Mouse (Mus musculus): ENCODE measurements around the gene Rbfox1.

Rbfox1 gene

DNA sequence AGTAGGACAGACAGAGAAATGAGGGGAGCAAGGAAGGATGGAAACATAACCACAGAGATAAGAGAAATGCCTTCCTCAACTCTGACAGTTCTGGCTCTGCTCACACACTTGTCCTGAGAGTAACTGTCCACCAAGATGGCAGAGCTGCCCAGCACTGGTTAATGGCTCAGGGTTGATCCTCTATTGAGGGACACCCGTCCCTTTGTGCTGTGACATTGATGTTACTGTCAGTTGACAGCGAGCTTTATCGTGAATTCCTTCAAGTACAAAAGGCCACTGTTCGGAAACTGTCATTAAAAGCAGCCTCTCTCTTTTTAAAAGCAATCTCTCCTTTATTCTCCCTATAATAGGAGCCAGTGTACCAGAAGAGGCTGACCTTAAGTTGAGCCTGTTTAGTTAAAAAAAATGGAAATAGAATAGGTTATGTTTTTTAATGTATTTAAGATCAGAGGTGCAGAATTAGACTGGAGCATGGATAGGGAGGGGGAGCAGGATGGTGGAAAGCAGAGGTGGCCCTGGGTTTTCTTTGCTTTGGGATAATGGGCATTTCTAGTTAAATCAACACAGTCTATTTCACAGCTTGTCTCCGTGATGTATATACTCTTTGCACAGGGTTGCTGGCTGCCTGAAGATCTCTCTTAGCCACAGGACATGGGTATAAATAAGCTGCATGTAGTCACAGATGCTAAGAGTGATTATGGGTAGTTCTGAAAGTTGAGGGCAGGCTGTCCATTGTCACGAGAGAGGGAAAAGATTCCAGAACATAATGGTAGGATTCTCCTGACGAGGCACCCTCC, 212.3 kb downstream of the Rbfox1 start:
- peak; percentile 67 for DNase-seq

DNA sequence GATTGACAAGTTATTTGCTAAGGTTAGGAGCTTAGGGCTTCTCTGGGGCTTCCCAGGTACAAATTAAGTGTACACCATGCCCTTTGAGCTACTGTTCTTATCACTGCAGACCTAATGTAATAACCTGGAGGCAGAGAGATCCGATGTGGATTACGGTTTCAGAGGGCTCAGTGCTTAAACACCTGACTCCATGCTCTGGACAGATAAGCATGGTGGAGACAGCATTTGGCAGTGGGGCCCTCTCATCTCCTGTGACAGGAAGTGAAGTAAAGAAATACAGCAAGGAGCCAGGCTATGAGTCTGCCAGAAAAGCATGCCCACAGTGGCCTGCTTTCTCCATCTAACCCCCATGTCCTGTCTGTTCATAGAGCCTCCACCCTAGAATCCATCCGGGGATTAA, 213.0 kb downstream of the Rbfox1 start:
- no peak for DNase-seq

DNA sequence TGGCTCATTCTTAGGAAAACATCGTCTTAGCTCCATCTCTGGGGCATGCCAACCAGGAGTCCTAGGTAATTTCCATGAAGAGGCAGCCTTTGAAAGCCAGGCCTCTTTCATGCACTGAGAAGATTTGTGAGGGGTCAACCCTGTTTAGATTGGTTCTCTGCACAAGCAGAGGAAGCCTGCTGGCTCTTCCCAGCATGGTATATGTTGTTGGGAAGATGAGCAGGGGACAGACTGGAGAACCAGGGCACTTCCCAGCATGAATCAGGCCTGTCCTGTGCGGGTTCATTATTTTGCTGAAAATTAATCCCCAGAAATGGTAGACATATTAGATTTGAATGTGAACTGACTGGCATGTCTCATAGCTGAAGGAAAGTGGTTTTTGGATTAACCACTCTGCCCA, 214.4 kb downstream of the Rbfox1 start:
- no peak for DNase-seq

DNA sequence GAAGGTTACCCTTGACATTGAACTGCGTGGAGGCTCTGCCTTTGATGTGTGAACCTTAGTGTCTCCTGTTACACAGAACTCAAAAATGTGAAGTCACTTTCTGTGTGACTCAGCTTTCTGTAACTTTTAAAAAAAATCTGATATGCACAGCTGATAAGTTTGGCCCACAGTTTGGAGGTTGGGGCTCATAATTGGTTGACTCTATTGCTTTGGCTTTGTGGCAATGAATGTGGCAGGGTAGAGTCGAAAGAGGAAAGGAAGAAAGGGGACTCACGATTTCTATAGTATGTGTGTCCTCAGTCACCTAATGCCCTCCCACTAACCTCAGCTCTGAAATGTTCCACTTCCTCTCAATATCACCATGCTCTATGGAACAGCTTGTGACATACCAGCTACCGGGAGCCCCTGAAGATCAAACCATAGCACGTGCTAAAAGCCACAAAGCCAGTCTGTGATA, 215.3 kb downstream of the Rbfox1 start:
- no peak for DNase-seq

DNA sequence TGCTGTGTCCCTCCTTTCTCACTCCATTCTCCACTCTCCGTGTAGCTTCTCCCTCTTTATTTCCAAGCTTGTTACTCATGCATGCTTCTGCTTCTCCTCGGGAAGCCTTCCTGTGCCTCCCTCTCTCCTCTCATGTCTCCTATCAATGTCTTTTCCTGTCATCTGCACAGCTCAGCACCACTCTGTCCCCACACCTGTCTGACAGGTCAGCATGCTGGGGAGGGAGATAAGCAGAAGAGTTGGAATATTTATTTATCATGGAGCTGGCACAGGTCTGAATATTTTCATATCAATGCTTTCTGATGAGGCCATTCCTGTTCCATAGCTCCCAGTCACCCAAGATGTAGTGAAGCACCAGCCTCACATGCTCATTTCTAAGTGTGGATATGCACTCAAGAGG, 218.6 kb downstream of the Rbfox1 start:
- DNase-seq = no peak

DNA sequence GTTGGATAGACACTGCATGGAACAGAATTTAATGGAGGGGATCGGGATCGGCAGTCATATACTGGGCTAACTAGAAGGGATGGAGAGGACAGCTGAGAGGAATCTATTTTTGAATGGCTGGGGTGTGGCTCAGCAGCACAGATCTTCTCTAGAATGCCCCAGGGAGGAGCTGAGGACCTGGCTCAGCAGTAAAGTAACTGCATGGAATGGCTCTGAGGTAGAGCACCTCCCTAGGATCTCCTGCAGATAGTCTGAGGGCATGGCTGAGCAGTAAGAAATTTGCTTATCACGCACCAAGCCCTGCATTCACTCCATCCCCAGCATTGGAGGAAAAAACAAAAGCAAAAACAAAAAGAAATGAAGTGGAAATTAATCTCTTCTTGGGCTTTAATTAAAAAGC, 225.0 kb downstream of the Rbfox1 start:
- DNase-seq = no peak

DNA sequence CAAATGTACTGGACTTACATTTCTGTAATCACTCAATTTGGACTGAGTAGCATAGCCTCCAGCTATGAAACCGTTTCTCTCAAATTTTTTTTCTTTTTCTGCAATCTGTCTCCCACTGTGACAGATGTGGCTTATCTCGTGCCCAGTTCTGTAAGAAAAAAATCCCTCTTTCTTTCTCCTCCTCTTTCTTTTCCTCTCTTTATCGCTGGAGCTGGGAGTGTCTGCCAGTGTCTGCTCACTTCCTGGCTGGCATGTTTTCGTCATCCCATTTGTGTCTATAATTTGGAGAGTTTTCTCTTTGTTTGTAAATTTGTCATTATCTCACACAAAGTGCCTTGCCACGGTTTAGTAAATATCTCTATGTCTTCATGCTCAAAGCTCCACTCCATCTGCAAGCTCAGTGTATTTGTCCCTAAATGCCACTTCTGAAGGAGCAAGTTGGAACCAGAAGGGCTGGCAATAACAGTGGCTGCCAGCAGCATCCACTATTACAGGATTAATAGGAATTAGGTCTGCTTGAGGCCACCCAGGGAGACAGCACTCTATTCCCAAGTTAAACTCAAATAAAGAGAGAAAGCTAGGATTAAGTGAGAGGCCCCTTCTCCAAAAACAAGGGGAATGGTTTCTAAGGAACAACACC, 228.8 kb downstream of the Rbfox1 start:
- peak; percentile 25 for DNase-seq

DNA sequence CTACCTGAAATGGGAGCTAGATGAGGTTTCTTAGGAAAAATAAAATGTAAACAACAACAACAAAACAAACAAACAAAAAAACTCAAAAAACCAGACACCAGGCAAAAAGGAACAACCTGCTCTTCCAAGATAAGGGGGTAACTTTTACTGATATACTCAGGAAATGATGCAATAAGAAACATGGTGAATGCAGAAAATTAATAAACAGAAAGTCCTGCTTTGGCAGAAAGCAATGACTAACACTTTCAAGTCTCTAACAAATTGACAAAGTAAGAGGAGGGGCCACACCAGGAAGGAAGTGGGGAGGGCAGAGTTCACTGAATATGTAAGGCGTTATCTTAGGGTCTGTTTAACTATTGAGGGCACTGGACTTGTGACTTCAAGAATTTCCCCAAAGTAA, 234.3 kb downstream of the Rbfox1 start:
- no peak for DNase-seq

DNA sequence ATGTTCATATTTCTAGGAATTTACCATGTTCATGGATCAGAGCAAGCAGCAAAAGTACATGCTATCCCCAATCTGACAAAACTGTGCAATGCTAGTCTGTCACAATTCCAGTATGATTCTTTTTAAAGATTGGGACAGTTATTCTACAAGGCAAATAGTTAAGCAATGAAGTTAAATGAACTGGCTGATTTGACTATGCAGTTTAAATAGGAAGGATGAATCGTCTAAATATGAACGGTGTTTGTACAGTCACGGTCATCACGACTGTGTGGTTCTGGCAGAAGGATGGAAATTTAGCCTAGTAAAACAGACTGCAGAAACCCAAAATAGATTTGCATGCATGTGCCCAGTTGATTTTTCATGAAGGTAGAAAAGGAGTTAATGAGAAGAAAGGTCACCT, 236.1 kb downstream of the Rbfox1 start:
- no peak for DNase-seq

DNA sequence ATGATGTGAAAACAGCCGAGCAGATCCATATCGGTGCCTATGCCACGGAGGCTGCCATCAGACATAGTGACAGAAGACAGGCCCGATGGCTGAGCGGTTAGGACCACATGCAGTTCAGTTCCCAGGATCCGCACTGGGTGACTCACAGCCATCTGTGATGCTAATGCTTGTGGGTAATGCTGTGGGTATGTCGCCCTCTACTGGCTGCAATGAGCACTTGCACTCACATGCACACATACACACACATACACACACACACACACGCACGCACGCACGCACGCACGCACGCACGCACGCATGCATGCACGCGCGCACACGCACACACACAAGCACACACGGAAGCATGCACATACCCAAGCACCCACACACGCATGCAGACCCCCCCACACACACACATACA, 237.7 kb downstream of the Rbfox1 start:
- no peak for DNase-seq

DNA sequence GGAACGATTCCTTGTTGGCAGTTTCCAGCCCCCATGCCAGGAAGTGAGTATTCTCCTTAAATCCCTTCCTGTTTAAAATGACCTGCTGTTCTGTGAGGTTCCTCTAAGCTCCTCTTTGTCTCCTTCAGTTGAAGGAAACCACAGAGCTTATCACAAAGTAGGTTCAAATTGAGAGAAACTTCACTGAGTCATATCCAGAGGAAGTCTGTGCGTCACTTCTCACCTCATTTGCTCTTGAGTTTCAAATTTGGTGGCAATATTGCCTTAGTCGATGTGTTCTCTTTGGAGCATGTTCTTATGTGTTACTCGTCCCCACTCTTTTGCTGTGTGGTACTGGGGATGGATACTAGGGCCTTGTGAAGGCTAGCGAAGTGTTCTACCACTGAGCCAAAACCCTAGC, 243.2 kb downstream of the Rbfox1 start:
- no peak for DNase-seq

DNA sequence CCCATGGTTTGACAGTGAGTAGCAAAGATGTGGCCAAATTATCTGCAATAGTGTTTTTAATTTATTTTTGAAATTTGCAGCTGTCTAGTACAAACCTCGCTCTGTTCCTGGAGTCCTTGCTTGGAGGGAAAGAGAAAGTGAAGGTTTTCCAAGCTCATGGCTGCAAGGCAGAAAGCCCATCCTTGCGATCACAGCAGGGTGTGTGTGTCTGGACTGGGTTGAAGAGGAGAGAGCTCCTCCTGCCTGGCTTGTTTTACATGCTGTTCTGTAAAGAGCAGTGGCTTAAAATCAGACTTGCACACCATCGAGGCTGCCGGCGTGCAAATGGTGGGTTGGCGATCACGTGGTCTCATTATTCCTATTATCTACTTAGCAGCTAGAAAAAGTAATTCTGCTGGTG, 249.9 kb downstream of the Rbfox1 start:
- DNase-seq = no peak

DNA sequence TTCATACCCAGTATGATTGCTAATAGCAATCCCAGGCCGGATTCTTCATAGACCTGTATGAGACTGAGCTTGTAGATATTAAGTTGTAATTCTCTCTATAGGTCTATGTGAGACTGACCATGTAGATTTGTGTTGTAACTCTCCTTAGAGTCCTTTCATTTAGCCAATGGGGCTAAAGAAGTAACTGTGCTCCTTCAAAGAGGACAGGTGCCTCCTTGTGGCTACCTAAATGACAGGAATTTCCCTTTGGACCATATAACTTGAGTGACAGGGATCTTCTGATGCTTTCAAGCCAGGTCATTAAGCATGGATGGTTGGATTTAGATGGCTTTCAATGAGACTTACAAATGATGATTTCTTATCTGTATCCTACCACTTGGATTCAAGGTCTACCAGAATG, 254.3 kb downstream of the Rbfox1 start:
- DNase-seq = no peak

DNA sequence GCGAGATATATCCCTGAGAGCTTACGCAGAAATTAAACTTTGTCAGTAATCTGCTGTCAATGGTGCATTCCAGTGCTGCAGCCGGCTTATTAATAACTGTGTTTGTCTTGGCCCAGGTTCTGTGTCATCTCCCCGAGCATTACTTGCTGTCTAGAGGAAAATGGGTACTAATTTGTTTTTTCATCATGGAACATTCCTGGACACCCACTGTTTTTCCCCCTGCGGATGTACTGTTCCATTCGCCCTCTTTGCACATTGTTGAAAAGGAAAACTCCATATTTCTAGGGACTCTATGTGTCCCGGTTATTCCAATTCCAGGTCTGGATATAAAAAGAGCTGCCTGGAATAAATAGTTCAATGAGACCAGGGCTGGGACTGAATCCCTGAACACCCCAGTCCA, 262.8 kb downstream of the Rbfox1 start:
- no peak for DNase-seq

DNA sequence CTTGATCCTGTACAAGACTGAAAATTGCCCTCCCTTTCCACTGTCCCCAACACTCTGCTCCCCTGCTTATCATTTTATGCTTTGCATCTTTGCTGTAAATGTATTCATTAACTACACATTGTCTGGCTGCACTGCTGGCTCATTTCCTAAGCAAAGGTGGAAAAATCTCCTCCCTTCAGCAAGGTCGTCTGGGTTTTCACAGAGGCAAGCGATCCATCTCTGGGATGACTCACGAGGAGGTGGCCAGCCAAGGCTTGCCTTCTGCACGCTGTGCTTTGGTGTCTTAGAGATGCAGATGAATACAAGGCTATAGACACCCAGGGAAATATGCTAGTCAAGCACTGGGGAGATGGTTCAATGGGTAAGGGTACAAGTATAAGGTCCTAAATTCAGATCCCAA, 264.2 kb downstream of the Rbfox1 start:
- no peak for DNase-seq

DNA sequence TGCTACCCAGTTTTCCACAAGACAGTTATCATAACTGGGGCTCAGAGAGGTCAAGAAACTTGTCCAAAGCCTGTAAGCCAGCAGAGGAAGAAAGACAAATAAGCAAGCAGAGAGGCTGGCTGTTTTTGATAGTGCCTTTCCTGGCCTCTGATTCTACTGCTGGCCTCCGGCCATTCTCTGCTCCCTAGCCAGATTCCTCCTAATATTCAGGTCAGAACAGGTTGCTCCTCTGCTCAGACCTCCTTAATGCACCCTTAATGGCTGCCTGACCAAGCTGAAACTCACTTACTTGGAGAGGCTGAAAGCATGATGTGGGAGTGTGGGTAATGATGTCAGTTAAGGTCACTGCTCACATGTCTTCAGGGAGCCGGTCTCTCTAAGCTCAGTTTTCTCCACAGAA, 270.4 kb downstream of the Rbfox1 start:
- peak; percentile 29 for DNase-seq

DNA sequence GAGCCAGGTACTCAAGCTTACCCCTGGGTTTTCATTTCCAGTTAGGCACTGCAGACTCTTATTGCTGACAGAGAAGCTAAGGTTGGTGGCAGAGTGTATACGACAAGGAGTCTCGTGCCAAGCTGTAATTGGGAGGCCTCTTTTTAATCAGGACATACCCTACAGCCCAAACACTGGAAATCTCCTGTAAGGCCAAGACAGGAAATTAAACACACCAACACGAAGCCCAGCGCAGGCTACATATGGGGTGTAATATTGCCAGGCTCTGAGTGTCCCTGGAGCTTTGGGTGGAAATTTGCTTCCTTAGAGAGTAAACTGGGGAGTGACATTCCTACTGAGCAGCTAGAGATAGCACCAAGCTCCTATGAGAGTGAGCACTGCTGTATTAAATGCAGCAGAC, 279.3 kb downstream of the Rbfox1 start:
- DNase-seq = no peak

DNA sequence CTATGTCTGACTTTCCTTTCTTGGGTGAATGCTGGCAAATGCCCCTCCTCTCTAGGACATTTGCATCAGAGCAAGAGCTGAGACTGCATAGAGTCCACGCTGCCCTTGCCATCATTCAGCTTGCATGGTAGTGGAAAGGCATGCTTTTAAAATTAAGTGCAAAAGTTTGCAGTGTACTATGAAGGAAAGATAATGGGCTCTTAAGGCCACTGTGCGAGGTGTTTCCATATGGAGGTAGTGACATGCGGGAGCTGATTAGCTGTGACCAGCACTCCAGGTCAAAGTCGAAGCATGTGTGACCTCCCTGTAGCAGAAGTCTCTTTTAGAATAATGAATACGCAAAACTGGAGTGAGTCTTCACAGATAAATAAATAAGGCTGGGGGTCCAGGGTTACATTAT, 284.2 kb downstream of the Rbfox1 start:
- DNase-seq = no peak

DNA sequence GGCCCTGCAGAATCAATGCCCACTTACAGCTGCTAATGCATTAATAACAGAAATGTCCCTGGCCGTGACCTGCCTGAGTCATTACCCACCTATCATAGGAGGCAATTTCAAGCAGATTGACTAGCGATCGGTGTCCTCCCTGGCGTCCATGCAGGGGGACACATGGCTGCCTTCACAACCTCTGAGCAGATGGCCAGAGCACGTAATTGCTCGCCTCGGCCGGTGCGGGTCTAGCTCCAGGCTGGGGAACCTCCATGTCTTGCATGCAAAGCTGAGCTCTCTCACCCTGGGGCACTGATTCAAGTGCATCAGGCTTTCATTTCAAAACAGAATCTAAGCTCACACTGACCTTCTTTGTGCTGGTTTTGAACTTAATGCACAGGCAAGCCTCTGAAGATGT, 295.7 kb downstream of the Rbfox1 start:
- peak; percentile 35 for DNase-seq

DNA sequence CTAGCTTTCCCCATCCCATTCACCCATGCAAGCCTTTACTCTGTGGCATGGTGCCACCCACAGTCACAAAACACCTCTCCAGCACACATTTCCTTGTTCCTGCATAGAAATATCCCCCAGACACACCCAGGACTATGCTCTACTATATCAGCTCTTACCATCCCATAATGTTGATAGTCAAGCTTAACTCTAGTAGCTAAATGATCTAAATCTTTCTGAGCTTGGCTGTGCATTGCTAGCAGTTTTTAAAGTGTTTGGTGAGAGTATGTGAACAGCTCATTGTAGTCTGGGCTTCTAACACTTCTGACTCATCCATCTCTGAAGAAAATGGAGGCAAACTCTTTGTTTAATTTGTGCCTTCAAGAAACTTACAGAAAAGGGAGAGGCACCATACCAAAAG, 297.2 kb downstream of the Rbfox1 start:
- no peak for DNase-seq

DNA sequence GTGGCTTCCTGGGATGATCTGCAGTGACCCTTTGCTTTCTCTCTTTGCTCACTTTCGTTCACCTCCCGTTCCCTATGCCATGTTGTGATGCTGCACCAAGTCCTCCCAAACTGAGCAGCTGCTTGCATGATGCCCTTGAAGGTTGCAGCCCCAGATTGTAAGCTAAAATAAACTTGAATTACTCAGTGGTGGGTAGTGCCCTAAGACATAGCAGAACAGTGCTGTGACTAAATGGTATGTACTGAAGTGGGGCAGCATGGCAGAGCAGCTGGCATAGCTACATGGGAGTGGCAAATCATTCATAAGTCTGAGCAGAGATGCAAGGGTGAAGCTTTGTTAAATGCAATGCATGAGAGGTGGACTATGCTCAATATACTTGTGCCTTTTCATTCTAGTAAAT, 307.2 kb downstream of the Rbfox1 start:
- DNase-seq = no peak

DNA sequence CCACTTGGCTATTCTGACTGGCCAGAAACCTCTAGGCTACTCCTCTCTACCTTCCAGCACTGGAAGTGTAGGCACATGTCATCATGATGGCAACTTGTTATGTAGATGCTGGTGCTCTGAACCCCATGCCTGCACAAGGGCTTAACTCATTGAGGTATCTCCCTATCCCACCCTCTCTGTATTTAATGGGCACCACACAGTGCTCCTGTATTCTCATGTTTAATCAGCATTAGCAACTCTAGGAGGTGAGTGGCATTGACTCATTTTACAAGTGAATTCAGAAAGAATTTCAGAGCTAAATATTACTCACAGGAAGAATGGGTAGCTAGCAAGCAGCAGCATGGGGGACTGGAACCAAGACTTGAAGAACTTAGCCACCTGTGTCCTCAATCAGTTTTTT, 321.3 kb downstream of the Rbfox1 start:
- no peak for DNase-seq

DNA sequence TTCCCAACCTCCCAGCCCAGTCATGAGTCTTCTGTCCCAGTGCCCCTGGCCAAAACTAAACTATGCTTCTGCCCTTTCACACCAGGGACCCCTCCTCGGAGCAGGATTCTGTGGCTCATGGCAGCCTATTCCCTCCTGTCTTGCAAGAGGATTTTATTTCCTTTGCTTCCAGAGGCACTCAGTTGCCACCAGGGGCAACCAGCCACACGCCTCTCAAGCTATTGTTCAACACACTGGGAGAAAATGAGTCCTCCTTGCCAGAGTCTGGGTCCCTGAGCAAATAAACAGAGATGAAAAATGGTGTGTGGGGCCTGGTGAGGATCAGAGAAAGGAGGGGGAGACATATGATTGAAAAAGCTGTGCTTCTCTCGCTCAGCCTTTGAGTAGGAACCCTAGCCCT, 327.8 kb downstream of the Rbfox1 start:
- DNase-seq = peak; percentile 17

DNA sequence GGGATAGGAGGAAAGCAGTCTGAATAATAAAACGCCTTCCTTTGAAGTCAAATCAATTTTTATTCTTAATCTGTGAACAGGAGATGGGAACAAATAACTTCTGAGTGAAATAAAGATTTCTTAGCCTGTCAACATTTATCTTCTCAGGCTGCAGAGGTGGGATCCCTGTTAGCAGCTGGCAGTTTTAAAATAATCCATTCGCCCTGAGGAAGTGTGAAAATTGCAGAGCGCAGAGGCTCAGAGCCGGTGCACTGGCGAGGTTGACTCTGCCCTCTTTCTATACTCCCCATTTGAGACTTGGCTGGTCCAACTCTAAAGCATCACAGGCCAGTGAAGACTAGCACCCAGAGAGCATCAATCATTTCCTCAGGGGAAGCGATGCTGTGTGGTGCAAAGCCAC, 342.3 kb downstream of the Rbfox1 start:
- DNase-seq = no peak

DNA sequence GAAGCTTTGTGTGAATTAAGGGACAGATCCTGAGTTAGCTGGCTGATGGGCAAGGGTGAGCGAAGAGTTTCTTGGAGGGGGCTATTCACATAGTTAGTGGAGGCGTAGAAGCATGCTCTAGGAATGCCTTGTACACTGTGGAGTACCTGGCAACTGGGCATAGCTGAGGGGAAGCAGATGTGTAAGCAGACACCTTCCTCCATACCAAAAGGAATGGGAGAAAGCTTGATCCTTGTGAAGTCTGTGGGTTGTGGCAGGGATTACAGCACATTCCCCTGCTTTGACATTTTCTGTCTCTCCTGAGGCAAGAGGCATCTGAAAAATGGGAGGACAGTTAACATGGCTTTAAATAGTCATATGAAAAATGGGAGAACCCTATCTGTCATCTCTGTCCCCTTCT, 347.8 kb downstream of the Rbfox1 start:
- no peak for DNase-seq

All from retina, postnatal 1 day (tissue).